Mouse (Mus musculus): ENCODE results near the gene Aldh1a1. TPM values are rescaled to one million over a fixed set of nuclear protein-coding genes. Genes with fewer than 3 reads are reported as not detected.

Gene Aldh1a1
- 3.2 and 3.8 TPM in 2 replicates for polyA plus RNA-seq (2014; fragmentation: Nextera tagmentation; extraction: Ambion mirVana)

DNA sequence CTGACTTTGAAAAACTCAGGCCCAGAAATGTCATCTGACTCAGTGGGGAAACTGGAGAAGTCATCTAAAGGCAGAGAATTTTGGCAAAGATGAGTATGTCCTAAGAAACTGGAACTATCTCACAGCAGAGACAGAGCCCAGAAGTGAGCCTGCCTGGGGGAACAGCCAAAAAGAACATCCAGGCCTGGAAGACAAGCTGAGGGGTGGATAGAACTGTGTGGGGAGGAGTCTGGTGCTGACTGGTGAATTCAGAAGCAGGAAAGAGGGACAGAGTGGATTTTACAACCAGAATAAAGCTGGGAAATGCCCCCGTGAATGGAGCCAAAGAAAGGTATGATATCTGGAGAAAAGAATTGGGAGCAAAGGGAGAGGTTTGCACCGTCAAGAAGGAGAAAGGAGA is at the start of gene Aldh1a1:
Gene Aldh1a1 (plus strand): TSS at position 225 of the 400 bp plus-strand sequence.
- WGBS = 68% methylated on average over 2 of the region's 2 CpGs
- no peak within 1 kb of the TSS for H3K4me3 ChIP-seq (ENCODE audit: low read length)
- no peak within 1 kb of the TSS for H3K27ac ChIP-seq (ENCODE audit: low read depth, low read length)
- no peak for ATAC-seq (ENCODE audit: low FRiP score, low TSS enrichment)
- H3K4me2 ChIP-seq (replicated peaks; ENCODE audit: low read depth, low read length) = no peak within 1 kb of the TSS
- no peak within 1 kb of the TSS for H3K9ac ChIP-seq (ENCODE audit: low read depth, low read length)
- no peaks in the 10 kb centered on the region for H3K27me3 ChIP-seq (ENCODE audit: control insufficient read depth, insufficient read depth, low read length)
- no peaks in the 10 kb centered on the region for H3K9me3 ChIP-seq (ENCODE audit: control insufficient read depth, low read length)
- no peaks in the 10 kb centered on the region for H3K36me3 ChIP-seq (ENCODE audit: control insufficient read depth, insufficient read depth, low read length)
- no peaks in the 10 kb centered on the region for H3K4me1 ChIP-seq (ENCODE audit: control insufficient read depth, insufficient read depth, low read length)

- Histone ChIP-seq H3K9ac (ENCODE audit: low read depth, low read length) (no peak overlapping the region), H3K4me2 (replicated peaks; ENCODE audit: low read depth, low read length) (no peak overlapping the region), H3K4me3 (ENCODE audit: low read length) (no peak overlapping the region), H3K27me3 (ENCODE audit: control insufficient read depth, insufficient read depth, low read length) (no peaks in the 10 kb centered on the region), H3K4me1 (ENCODE audit: control insufficient read depth, insufficient read depth, low read length) (no peaks in the 10 kb centered on the region), H3K27ac (ENCODE audit: low read depth, low read length) (no peak overlapping the region), H3K36me3 (ENCODE audit: control insufficient read depth, insufficient read depth, low read length) (no peaks in the 10 kb centered on the region), H3K9me3 (ENCODE audit: control insufficient read depth, low read length) (no peaks in the 10 kb centered on the region)
- no peak for ATAC-seq (ENCODE audit: low FRiP score, low TSS enrichment)
- 78% methylated on average over 2 of the region's 2 CpGs for WGBS
Observed at GRCm38 (mm10) chr19:20447807-20448206, 44.7 kb upstream of the Aldh1a1 start.

DNA sequence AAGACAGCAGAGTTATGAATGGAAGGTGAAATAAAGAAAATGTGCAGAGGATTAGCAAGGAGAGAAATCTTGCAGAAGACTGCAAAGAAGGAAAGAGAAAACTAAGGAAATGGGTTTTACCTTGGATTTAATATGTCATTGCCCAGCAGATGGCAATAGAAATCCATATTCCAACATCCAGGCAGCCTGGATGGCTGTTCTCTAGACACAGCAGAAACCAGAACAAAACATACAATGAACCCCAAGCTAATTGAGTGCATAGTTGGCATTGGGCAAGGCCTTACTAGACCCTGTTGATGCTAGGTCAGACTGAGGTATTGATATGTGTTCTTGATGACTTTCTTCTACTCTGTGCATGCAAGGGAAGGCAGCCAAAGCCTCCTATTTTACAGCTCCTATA is 43.0 kb upstream of the Aldh1a1 start:
- Histone ChIP-seq H3K9ac (ENCODE audit: low read depth, low read length) (no peak overlapping the region), H3K36me3 (ENCODE audit: control insufficient read depth, insufficient read depth, low read length) (no peaks in the 10 kb centered on the region), H3K27me3 (ENCODE audit: control insufficient read depth, insufficient read depth, low read length) (no peaks in the 10 kb centered on the region), H3K4me2 (replicated peaks; ENCODE audit: low read depth, low read length) (no peak overlapping the region), H3K4me1 (ENCODE audit: control insufficient read depth, insufficient read depth, low read length) (no peaks in the 10 kb centered on the region), H3K27ac (ENCODE audit: low read depth, low read length) (no peak overlapping the region), H3K9me3 (ENCODE audit: control insufficient read depth, low read length) (no peaks in the 10 kb centered on the region), H3K4me3 (ENCODE audit: low read length) (no peak overlapping the region)
- ATAC-seq (ENCODE audit: low FRiP score, low TSS enrichment) = no peak

- H3K9me3 ChIP-seq (ENCODE audit: control insufficient read depth, low read length) = no peaks in the 10 kb centered on the region
- H3K36me3 ChIP-seq (ENCODE audit: control insufficient read depth, insufficient read depth, low read length) = no peaks in the 10 kb centered on the region
- 83% methylated on average over 7 of the region's 7 CpGs for WGBS
- no peak for ATAC-seq (ENCODE audit: low FRiP score, low TSS enrichment)
- no peaks in the 10 kb centered on the region for H3K4me1 ChIP-seq (ENCODE audit: control insufficient read depth, insufficient read depth, low read length)
- H3K4me2 ChIP-seq (replicated peaks; ENCODE audit: low read depth, low read length) = no peak overlapping the region
- no peaks in the 10 kb centered on the region for H3K27me3 ChIP-seq (ENCODE audit: control insufficient read depth, insufficient read depth, low read length)
- H3K9ac ChIP-seq (ENCODE audit: low read depth, low read length) = no peak overlapping the region
- no peak overlapping the region for H3K27ac ChIP-seq (ENCODE audit: low read depth, low read length)
- H3K4me3 ChIP-seq (ENCODE audit: low read length) = no peak overlapping the region
Observed at GRCm38 (mm10) chr19:20451045-20451444, 41.5 kb upstream of the Aldh1a1 start.

- no peaks in the 10 kb centered on the region for H3K9me3 ChIP-seq (ENCODE audit: control insufficient read depth, low read length)
- H3K4me1 ChIP-seq (ENCODE audit: control insufficient read depth, insufficient read depth, low read length) = no peaks in the 10 kb centered on the region
- no peaks in the 10 kb centered on the region for H3K36me3 ChIP-seq (ENCODE audit: control insufficient read depth, insufficient read depth, low read length)
- H3K9ac ChIP-seq (ENCODE audit: low read depth, low read length) = no peak overlapping the region
- no peaks in the 10 kb centered on the region for H3K27me3 ChIP-seq (ENCODE audit: control insufficient read depth, insufficient read depth, low read length)
- H3K27ac ChIP-seq (ENCODE audit: low read depth, low read length) = no peak overlapping the region
- no peak overlapping the region for H3K4me3 ChIP-seq (ENCODE audit: low read length)
- WGBS = 84% methylated on average over 1 of the region's 1 CpGs
- H3K4me2 ChIP-seq (replicated peaks; ENCODE audit: low read depth, low read length) = no peak overlapping the region
- no peak for ATAC-seq (ENCODE audit: low FRiP score, low TSS enrichment)
Observed at GRCm38 (mm10) chr19:20484497-20484896, 8.0 kb upstream of the Aldh1a1 start.

DNA sequence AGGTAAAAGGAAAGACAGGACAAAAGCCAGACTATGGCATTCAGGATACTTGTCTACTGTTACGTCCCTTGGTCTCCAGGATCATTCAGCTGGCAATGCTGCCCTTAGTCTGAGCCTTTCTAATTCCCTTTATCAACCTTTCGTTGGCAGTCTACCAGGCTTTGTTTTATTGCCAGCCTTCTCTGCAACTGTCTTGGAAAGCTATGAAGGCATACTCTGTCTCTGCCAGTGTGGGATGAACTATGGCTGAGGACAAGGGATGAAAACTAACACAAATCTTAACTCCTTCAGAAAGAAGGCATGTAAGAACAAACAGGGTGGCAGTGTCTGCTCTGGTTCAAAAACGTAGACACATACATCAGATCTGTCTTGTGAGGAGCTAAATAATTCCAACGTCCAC is 565 bp upstream of the Aldh1a1 start:
- H3K27ac ChIP-seq (ENCODE audit: low read depth, low read length) = no peak overlapping the region
- no peaks in the 10 kb centered on the region for H3K36me3 ChIP-seq (ENCODE audit: control insufficient read depth, insufficient read depth, low read length)
- H3K4me2 ChIP-seq (replicated peaks; ENCODE audit: low read depth, low read length) = no peak overlapping the region
- H3K9ac ChIP-seq (ENCODE audit: low read depth, low read length) = no peak overlapping the region
- H3K4me3 ChIP-seq (ENCODE audit: low read length) = no peak overlapping the region
- WGBS = 76% methylated on average over 4 of the region's 4 CpGs
- no peaks in the 10 kb centered on the region for H3K9me3 ChIP-seq (ENCODE audit: control insufficient read depth, low read length)
- no peaks in the 10 kb centered on the region for H3K4me1 ChIP-seq (ENCODE audit: control insufficient read depth, insufficient read depth, low read length)
- H3K27me3 ChIP-seq (ENCODE audit: control insufficient read depth, insufficient read depth, low read length) = no peaks in the 10 kb centered on the region
- ATAC-seq (ENCODE audit: low FRiP score, low TSS enrichment) = no peak

DNA sequence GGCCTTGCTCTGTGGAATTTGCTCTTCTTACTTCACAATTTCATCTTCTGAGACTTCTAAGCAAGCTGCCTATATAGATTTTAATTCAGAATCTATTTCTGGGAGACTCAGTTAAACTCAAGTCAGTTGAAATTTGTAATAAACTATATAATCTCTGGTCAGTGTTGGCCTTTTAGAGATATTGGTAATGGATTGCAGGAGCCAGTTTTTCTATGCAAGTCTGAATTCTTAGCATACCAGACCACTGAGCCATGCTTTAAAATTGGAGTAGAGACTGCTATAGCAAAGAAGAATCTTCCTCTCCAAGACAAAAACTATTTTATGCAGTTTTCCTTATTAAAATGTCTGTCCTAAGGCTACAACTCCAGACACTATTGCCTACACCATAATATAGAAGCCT is 4.0 kb downstream of the Aldh1a1 start:
- Histone ChIP-seq H3K4me3 (ENCODE audit: low read length) (no peak overlapping the region), H3K27me3 (ENCODE audit: control insufficient read depth, insufficient read depth, low read length) (no peaks in the 10 kb centered on the region), H3K4me2 (replicated peaks; ENCODE audit: low read depth, low read length) (no peak overlapping the region), H3K9ac (ENCODE audit: low read depth, low read length) (no peak overlapping the region), H3K4me1 (ENCODE audit: control insufficient read depth, insufficient read depth, low read length) (no peaks in the 10 kb centered on the region), H3K36me3 (ENCODE audit: control insufficient read depth, insufficient read depth, low read length) (no peaks in the 10 kb centered on the region), H3K27ac (ENCODE audit: low read depth, low read length) (no peak overlapping the region), H3K9me3 (ENCODE audit: control insufficient read depth, low read length) (no peaks in the 10 kb centered on the region)
- ATAC-seq (ENCODE audit: low FRiP score, low TSS enrichment) = no peak

DNA sequence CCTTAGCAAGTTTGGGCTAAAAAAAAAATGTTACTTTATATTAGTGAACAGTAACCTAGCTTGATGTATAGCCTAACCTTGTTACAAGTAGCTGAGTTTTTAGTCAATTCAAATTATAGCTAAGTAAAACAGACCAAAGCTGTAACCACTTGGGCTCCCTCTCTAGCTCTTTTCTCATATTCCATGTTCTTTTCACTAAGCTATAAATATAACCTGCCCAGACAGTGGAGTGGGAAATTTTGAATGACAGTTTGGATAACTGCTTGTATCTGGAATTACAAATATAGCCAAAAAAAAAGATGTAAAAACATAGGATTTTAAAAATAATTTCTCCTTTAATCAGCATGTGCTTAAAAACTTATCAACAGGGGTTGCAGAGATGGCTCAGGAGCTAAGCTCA is 12.8 kb downstream of the Aldh1a1 start:
- Histone ChIP-seq H3K4me2 (replicated peaks; ENCODE audit: low read depth, low read length) (no peak overlapping the region), H3K4me3 (ENCODE audit: low read length) (no peak overlapping the region), H3K27ac (ENCODE audit: low read depth, low read length) (no peak overlapping the region), H3K36me3 (ENCODE audit: control insufficient read depth, insufficient read depth, low read length) (no peaks in the 10 kb centered on the region), H3K4me1 (ENCODE audit: control insufficient read depth, insufficient read depth, low read length) (no peaks in the 10 kb centered on the region), H3K9ac (ENCODE audit: low read depth, low read length) (no peak overlapping the region), H3K27me3 (ENCODE audit: control insufficient read depth, insufficient read depth, low read length) (no peaks in the 10 kb centered on the region), H3K9me3 (ENCODE audit: control insufficient read depth, low read length) (no peaks in the 10 kb centered on the region)
- ATAC-seq (ENCODE audit: low FRiP score, low TSS enrichment) = no peak

- no peaks in the 10 kb centered on the region for H3K4me1 ChIP-seq (ENCODE audit: control insufficient read depth, insufficient read depth, low read length)
- ATAC-seq (ENCODE audit: low FRiP score, low TSS enrichment) = no peak
- H3K27ac ChIP-seq (ENCODE audit: low read depth, low read length) = no peak overlapping the region
- H3K4me2 ChIP-seq (replicated peaks; ENCODE audit: low read depth, low read length) = no peak overlapping the region
- H3K4me3 ChIP-seq (ENCODE audit: low read length) = no peak overlapping the region
- H3K9ac ChIP-seq (ENCODE audit: low read depth, low read length) = no peak overlapping the region
- no peaks in the 10 kb centered on the region for H3K27me3 ChIP-seq (ENCODE audit: control insufficient read depth, insufficient read depth, low read length)
- WGBS = 52% methylated on average over 9 of the region's 9 CpGs
- no peaks in the 10 kb centered on the region for H3K36me3 ChIP-seq (ENCODE audit: control insufficient read depth, insufficient read depth, low read length)
- no peaks in the 10 kb centered on the region for H3K9me3 ChIP-seq (ENCODE audit: control insufficient read depth, low read length)
Observed at GRCm38 (mm10) chr19:20506936-20507615, 14.6 kb downstream of the Aldh1a1 start.
